In the genomic region with DNA sequence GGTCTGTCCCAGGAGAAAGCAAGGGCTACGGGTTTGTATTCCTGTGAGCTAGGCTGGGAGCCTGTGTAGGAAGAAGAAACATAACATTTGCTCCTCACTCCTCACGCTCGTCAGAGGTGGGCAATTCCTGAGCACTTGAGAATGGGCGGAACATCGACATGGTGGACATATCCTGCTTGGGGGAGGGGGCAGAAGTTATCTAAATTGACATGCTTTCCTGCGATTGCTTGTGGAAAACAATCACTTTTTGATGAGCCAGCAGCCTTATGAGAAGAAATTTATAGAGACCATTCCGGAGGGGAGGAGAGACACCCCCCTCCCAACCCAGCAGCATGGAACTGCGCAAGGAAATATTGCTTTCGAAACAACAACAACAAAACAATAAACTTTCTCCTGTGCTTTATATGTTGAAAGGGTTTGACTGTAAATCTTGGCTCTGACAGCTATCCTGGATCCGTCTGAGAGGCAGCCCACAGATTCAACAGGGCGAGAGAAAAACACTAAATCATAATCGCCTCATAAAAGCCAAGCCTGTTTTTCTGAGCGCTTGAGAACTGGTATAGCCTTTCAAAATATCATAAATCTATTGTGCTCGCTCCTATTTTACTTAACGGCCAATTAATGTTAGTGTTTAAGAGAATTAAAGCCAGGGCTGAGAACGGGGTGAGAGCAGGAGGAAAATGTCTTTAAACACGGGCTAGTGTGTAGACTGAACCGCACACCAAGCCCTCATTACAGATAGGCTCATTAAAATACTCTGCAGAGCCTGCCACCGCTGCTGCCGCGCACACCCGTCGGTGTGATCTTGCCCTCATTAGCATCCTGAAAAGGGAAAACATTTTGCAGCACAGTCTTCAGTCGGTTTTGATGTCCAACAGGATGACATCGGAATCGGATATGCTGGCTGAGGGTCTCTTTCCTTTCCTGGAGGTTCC, we compare ENCODE assay signal across 8 mouse cellular contexts.
DNase-seq lines count a peak whose midpoint lies in the region; ATAC-seq lines count a peak whose summit lies in the region.
"Had no signal": no experiment of that assay in that cellular context is flagged by ENCODE, and none has a peak within 500 bp of the region (broad histone marks: within the 10 kb centered on the region; RNA-seq: fewer than 3 reads in every experiment).

No protein-coding gene starts in this region.

- DNase-seq in lung, postnatal 4 days, result no peak
- peak; percentile 61 for DNase-seq in heart, adult 8-10 months (ENCODE audit: low spot score)
- peak; percentile 44 for DNase-seq in kidney, adult 9 months
- peak; percentile 82 for DNase-seq in retina, postnatal 1 day
- no peak for DNase-seq in MN1 (ENCODE audit: low spot score)
- DNase-seq in right cerebral cortex, postnatal 25 days, result no peak
- DNase-seq: cerebellum, postnatal 14 days had no signal

- 37% methylated on average over 26 of the region's 26 CpGs for WGBS in lung, embryonic 16.5 days

- H3K4me3 ChIP-seq in lung, embryonic 16.5 days (ENCODE audit: low read length), result peak overlapping the region; percentile 14; the same call in 1 of the 2 replicates

- H3K4me1 ChIP-seq in lung, embryonic 16.5 days (replicated peaks; ENCODE audit: control insufficient read depth, insufficient read depth, low read length), result peaks cover 10% of the 10 kb centered on the region

- H3K27me3 ChIP-seq in lung, embryonic 16.5 days (ENCODE audit: control insufficient read depth, insufficient read depth, low read depth, low read length), result no peaks in the 10 kb centered on the region

- no peaks in the 10 kb centered on the region for H3K36me3 ChIP-seq in lung, embryonic 16.5 days (ENCODE audit: control insufficient read depth, insufficient read depth, low read length)

- peak overlapping the region; percentile 36; the same call in 1 of the 2 replicates for H3K27ac ChIP-seq in lung, embryonic 16.5 days (ENCODE audit: low read length)

- peak overlapping the region; percentile 41 for H3K4me2 ChIP-seq in lung, embryonic 16.5 days (ENCODE audit: low read depth, low read length)

- ATAC-seq in lung, embryonic 16.5 days (ENCODE audit: low read depth), result peak; percentile 64

- no peak overlapping the region for H3K9ac ChIP-seq in lung, embryonic 16.5 days (ENCODE audit: low read length)

- H3K9me3 ChIP-seq in lung, embryonic 16.5 days (ENCODE audit: control insufficient read depth, low read length), result no peaks in the 10 kb centered on the region

Comparison
In these comparisons a context has a peak if more than half of its experiments do, and no peak if none do; other contexts are left out.
1. DNase-seq: peak in heart, adult 8-10 months (single experiment), kidney, adult 9 months (single experiment) and retina, postnatal 1 day (single experiment); none in lung, postnatal 4 days (0 of 2), MN1 (single experiment) and right cerebral cortex, postnatal 25 days (single experiment).